Mouse (Mus musculus) gastrocnemius, postnatal 4 days (tissue): ENCODE measurements around the gene Pank1. TPM values are rescaled to one million over a fixed set of nuclear protein-coding genes. Genes with fewer than 3 reads are reported as not detected.

Source experiments
- DNase-seq, 2 experiments: peaks; one replicate each; pipeline ENCODE4 v3.0.0; 2021 to 2022; ENCODE audit warnings: low spot score in 2 of 2, mixed read lengths in 2 of 2
- total RNA-seq, 2 experiments: library from RNA; stranded (reverse); gene quantifications; 2 replicates each; pipeline ENCODE4 v1.2.3; 2021

Gene Pank1
- total RNA-seq, 2 experiments from 2014 or later = 12.0 to 12.7 TPM

- no peak for DNase-seq
Observed at GRCm38 (mm10) chr19:34882443-34882842, 3.2 kb upstream of the Pank1 start.

- no peak for DNase-seq
Observed at GRCm38 (mm10) chr19:34881160-34881559, 1.9 kb upstream of the Pank1 start.

- DNase-seq = no peak
Observed at GRCm38 (mm10) chr19:34879624-34880023, 369 bp upstream of the Pank1 start.

GRCm38 (mm10) chr19:34877898-34878602, 1.2 kb downstream of the Pank1 start:
- peak; percentile 58 to 81 for DNase-seq

GRCm38 (mm10) chr19:34876676-34877075, 2.6 kb downstream of the Pank1 start:
- no peak for DNase-seq

- no peak for DNase-seq
Observed at GRCm38 (mm10) chr19:34869375-34869774, 9.9 kb downstream of the Pank1 start.

GRCm38 (mm10) chr19:34868093-34868741, 11.0 kb downstream of the Pank1 start:
- DNase-seq = no peak

GRCm38 (mm10) chr19:34863737-34864136, 15.5 kb downstream of the Pank1 start:
- DNase-seq = no peak

- DNase-seq = no peak
Observed at GRCm38 (mm10) chr19:34856021-34856651, 23.1 kb downstream of the Pank1 start.

GRCm38 (mm10) chr19:34851161-34851560, 28.1 kb downstream of the Pank1 start:
- DNase-seq = no peak

GRCm38 (mm10) chr19:34849426-34849825, 29.8 kb downstream of the Pank1 start:
- no peak for DNase-seq

- DNase-seq = no peak
Observed at GRCm38 (mm10) chr19:34848164-34848563, 31.1 kb downstream of the Pank1 start.

GRCm38 (mm10) chr19:34847103-34847502, 32.2 kb downstream of the Pank1 start:
- DNase-seq = no peak

GRCm38 (mm10) chr19:34846508-34847038, 32.7 kb downstream of the Pank1 start:
- no peak for DNase-seq

- DNase-seq = no peak
Observed at GRCm38 (mm10) chr19:34846005-34846404, 33.2 kb downstream of the Pank1 start.

- no peak for DNase-seq
Observed at GRCm38 (mm10) chr19:34845331-34845730, 33.9 kb downstream of the Pank1 start.

GRCm38 (mm10) chr19:34844760-34845159, 34.5 kb downstream of the Pank1 start:
- DNase-seq = no peak

- DNase-seq = no peak
Observed at GRCm38 (mm10) chr19:34844047-34844446, 35.2 kb downstream of the Pank1 start.

- DNase-seq = no peak
Observed at GRCm38 (mm10) chr19:34841719-34842506, 37.3 kb downstream of the Pank1 start.

- DNase-seq = no peak
Observed at GRCm38 (mm10) chr19:34838624-34839023, 40.6 kb downstream of the Pank1 start.

GRCm38 (mm10) chr19:34831702-34832101, 47.6 kb downstream of the Pank1 start:
- DNase-seq = no peak
